In genomic region chr12:24754693-24755092, GRCm38 (mm10) we compare ENCODE assay signal across 17 mouse cellular contexts. TPM values are rescaled to one million over a fixed set of nuclear protein-coding genes. Genes with fewer than 3 reads are reported as not detected.
DNase-seq lines count a peak whose midpoint lies in the region; ATAC-seq and TF ChIP-seq lines count a peak whose summit lies in the region.
"Had no signal": no experiment of that assay in that cellular context is flagged by ENCODE, and none has a peak within 500 bp of the region (broad histone marks: within the 10 kb centered on the region; RNA-seq: fewer than 3 reads in every experiment).

No protein-coding gene starts in this region.

- 51% methylated on average over 5 of the region's 5 CpGs for WGBS in kidney, postnatal 0 days
- 43% methylated on average over 5 of the region's 5 CpGs for WGBS in lung, postnatal 0 days

- no peak overlapping the region for H3K4me2 ChIP-seq in kidney, postnatal 0 days (ENCODE audit: low read length)
- no peak overlapping the region for H3K4me2 ChIP-seq in lung, postnatal 0 days (replicated peaks; ENCODE audit: low read depth, low read length)
- H3K4me2 ChIP-seq: embryonic facial prominence, embryonic 12.5 days; liver, embryonic 13.5 days had no signal

- no peaks in the 10 kb centered on the region for H3K27me3 ChIP-seq in kidney, postnatal 0 days (ENCODE audit: insufficient read depth, low read length)
- H3K27me3 ChIP-seq in lung, postnatal 0 days (replicated peaks; ENCODE audit: insufficient read depth, low read length), result no peaks in the 10 kb centered on the region
- H3K27me3 ChIP-seq: CH12.LX; embryonic facial prominence, embryonic 12.5 days; liver, embryonic 13.5 days had no signal

- no peak overlapping the region for H3K27ac ChIP-seq in kidney, postnatal 0 days
- H3K27ac ChIP-seq in lung, postnatal 0 days (ENCODE audit: low read length), result no peak overlapping the region
- no peak overlapping the region for H3K27ac ChIP-seq in gastrocnemius, adult 2 months
- H3K27ac ChIP-seq: embryonic facial prominence, embryonic 12.5 days; heart, adult 2 months; limb, embryonic 10.5 days; liver, embryonic 13.5 days had no signal

- TF ChIP-seq EP300 in lung, postnatal 0 days (IDR thresholded peaks at IDR 0.05), result no peak

- intact Hi-C loops in gastrocnemius, adult 2 months (cut with DNase I), result no loop called here

- DNase-seq in cerebellum, adult 11 months, result peak; percentile 10
- no peak for DNase-seq in cerebellum, adult 9-10 months
- DNase-seq in kidney, postnatal 0 days (ENCODE audit: low spot score), result peak; percentile 14
- no peak for DNase-seq in kidney, postnatal 4 days
- DNase-seq in cerebellum, adult 9-11 months, result peak; percentile 10
- peak; percentile 51 for DNase-seq in lung, postnatal 0 days (ENCODE audit: low spot score)
- no peak for DNase-seq in gastrocnemius, adult 2 months
- DNase-seq in thymus, postnatal 14 days, result no peak
- DNase-seq: liver, embryonic 13.5 days; thymus, adult 18-20 months had no signal

- TF ChIP-seq CTCF in kidney, postnatal 0 days (IDR thresholded peaks at IDR 0.05; ENCODE audit: low read depth), result no peak
- TF ChIP-seq CTCF in lung, postnatal 0 days (IDR thresholded peaks at IDR 0.05), result no peak
- TF ChIP-seq CTCF in gastrocnemius, adult 2 months (IDR thresholded peaks at IDR 0.05), result no peak

- H3K4me3 ChIP-seq in kidney, postnatal 0 days (replicated peaks; ENCODE audit: low read depth, low read length), result no peak overlapping the region
- H3K4me3 ChIP-seq in lung, postnatal 0 days (ENCODE audit: low read depth, low read length), result no peak overlapping the region
- H3K4me3 ChIP-seq in gastrocnemius, adult 2 months, result no peak overlapping the region
- H3K4me3 ChIP-seq: embryonic facial prominence, embryonic 12.5 days; heart, adult 2 months; limb, embryonic 10.5 days; liver, embryonic 13.5 days; megakaryocyte, embryonic 14.5 days; myocyte had no signal

- H3K4me1 ChIP-seq in kidney, postnatal 0 days (replicated peaks; ENCODE audit: insufficient read depth, low read length), result no peaks in the 10 kb centered on the region; the same call in 1 of the 2 replicates
- no peaks in the 10 kb centered on the region for H3K4me1 ChIP-seq in lung, postnatal 0 days (ENCODE audit: insufficient read depth, low read depth, low read length)

- no peak for ATAC-seq in kidney, postnatal 0 days (replicated peaks; ENCODE audit: low FRiP score, low read depth)
- ATAC-seq in lung, postnatal 0 days, result peak; percentile 59
- ATAC-seq: intestine, embryonic 16.5 days had no signal

- no peaks in the 10 kb centered on the region for H3K9me3 ChIP-seq in kidney, postnatal 0 days (replicated peaks; ENCODE audit: low read length)
- no peaks in the 10 kb centered on the region for H3K9me3 ChIP-seq in lung, postnatal 0 days (ENCODE audit: low read length)
- H3K9me3 ChIP-seq: embryonic facial prominence, embryonic 12.5 days; limb, embryonic 10.5 days; liver, embryonic 13.5 days; megakaryocyte, embryonic 14.5 days had no signal

- no peak overlapping the region for H3K9ac ChIP-seq in kidney, postnatal 0 days (ENCODE audit: low read depth, low read length)
- no peak overlapping the region for H3K9ac ChIP-seq in lung, postnatal 0 days (replicated peaks; ENCODE audit: low read depth)
- H3K9ac ChIP-seq: embryonic facial prominence, embryonic 12.5 days; liver, embryonic 13.5 days had no signal

- no peaks in the 10 kb centered on the region for H3K36me3 ChIP-seq in kidney, postnatal 0 days (ENCODE audit: insufficient read depth, low read length)
- H3K36me3 ChIP-seq in lung, postnatal 0 days (ENCODE audit: insufficient read depth, low read length), result no peaks in the 10 kb centered on the region
- H3K36me3 ChIP-seq: embryonic facial prominence, embryonic 12.5 days; limb, embryonic 10.5 days; liver, embryonic 13.5 days had no signal

RNA-seq across cellular contexts. Expression of gene Rrm2, which starts 46.7 kb away (rescaled TPM):
- 101 and 136 TPM in 2 replicates for polyA plus RNA-seq in kidney, postnatal 0 days (2015; fragmentation: Nextera tagmentation; extraction: Ambion mirVana)
- polyA plus RNA-seq in lung, postnatal 0 days (2015; fragmentation: Nextera tagmentation; extraction: Ambion mirVana), result 16.3 and 20.7 TPM in 2 replicates
- total RNA-seq in gastrocnemius, adult 2 months (2021), result 1 to 10 TPM in 1 of 2 experiments, under 1 TPM in 1; 0.89 to 1.1 TPM

Comparison
In these comparisons a context has a peak if more than half of its experiments do, and no peak if none do; other contexts are left out.
1. DNase-seq: peak in cerebellum, adult 11 months (single experiment), kidney, postnatal 0 days (single experiment), cerebellum, adult 9-11 months (single experiment) and lung, postnatal 0 days (single experiment); none in cerebellum, adult 9-10 months (single experiment), kidney, postnatal 4 days (0 of 2), gastrocnemius, adult 2 months (single experiment) and thymus, postnatal 14 days (single experiment).